Mouse (Mus musculus) common myeloid progenitor, adult 5-6 weeks (primary cell): ENCODE data around the gene Gm49027. TPM values are rescaled to one million over a fixed set of nuclear protein-coding genes. Genes with fewer than 3 reads are reported as not detected.

Experiments used
- ATAC-seq: replicated peaks from 2 replicates; pipeline ENCODE4 v1.8.0; 2016; ENCODE audit warnings: low read depth, mild to moderate bottlenecking, moderate TSS enrichment, inconsistent platforms; ENCODE audit not compliant: poor library complexity, severe bottlenecking
- total RNA-seq: library from RNA; stranded (forward); fragments of 200-1000, 187-1606 nt; gene quantifications from 2 replicates; pipeline ENCODE4 v1.2.3, GENCODE M21; 2017

Gm49027 gene
- total RNA-seq, 1 experiment from 2014 or later, result not detected

DNA sequence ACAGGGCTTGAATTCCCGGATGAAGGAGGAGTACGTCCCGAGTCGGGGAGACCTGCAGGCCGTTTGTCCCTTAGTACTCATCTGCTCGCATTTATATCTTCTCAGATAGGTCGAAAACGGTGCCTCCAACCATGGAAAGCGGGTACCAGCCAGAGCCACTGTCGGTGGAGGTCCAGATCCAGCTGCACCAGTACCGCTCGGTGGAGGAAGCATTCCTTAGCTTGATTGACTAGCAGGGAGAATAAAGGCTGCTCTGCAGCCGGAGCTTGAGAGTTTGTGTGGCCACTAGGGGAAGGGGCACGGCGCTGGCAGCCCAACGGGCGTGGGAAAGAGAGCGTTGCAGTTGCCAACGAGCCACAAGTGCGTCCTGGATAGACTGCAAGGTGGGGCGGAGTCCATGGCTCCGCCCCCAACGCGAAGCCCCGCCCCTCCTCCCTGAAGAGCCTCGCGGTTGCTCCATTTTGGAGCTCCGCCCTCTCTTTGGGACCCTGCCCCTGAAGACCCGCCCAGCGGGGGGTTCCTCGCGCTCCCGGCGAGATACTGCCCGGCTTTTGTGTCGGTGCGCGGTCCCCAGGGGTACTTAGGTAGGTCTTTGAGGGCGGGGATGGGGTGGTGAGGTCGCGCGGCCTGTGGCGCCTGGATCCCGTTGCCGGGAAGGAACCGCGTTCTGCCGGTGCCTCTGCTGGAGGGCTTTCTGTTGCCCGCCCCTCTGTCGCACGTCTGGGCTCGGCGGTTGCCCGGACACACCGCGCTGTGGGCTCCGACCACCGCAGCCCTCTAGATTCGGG is 17.2 kb downstream of the Gm49027 start:
- ATAC-seq, result peak; percentile 85

DNA sequence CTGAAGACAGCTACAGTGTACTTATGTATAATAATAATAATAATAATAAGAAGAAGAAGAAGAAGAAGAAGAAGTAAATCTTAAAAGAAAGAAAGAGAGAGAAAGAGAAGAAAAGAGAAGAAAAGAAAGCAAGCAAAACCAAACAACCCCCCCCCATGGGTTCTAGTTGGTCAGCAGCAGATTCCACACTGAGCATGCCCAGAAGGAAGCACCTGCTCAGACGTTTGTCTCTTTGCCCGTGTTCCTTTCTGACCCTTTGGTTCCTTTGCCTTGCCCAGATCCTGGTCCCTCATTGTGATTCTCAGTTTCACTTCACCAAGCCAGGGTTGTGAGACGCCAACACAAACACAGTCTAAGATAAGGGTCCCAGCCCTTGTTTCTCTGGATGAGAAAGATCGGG is 23.3 kb downstream of the Gm49027 start:
- ATAC-seq, result no peak

DNA sequence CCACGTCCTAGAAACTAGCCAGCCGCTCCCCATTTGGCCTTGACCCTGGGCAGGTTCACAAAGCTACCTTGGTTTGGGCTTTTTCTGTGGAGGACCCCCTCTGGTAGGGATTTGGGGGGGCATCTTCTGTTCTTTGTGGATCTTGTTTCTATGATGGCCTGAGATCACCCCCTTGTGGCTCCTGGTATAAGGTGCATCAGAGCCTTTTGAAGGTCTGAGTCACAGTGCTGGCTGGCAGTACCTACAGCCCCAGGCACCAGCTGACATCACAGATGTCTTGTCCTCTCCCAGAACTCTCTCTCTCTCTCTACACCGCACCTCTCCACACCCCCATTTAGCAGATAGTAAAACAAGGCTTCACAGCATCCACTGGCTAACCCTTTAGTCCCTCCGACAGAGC is 25.6 kb downstream of the Gm49027 start:
- peak; percentile 57; the same call in 1 of the 2 replicates for ATAC-seq

DNA sequence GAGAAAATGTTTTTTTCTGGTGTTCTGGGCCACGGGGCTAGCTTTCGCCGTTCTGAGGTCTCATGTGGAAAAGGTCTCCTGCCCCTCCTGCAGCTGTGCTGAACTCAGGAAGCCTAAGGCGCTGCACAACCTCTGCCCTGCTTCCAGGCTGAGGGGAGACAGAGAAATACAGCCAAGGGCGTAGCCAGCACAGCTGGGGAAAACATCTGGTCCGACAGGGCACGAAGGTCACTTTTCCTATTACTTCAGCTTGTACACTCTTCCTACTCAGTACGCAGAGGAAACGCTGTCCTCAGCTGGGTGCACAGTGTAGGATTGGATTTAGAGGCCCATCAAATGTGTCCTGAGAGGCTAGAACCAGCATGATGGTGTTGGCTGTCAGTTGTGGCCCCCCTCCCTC is 35.4 kb downstream of the Gm49027 start:
- ATAC-seq, result no peak

GRCm38 (mm10) chr5:123489112-123489785 is 36.0 kb downstream of the Gm49027 start, which contains the start of the genes Lrrc43 and Il31:
Gene Lrrc43, plus strand, starts transcription at chr5:123489305.
Gene Il31, minus strand, starts transcription at chr5:123489489.
- 0 out of 2 replicates have a peak, but pooled peaks have one; percentile 24 for ATAC-seq

GRCm38 (mm10) chr5:123487659-123488395 is 37.5 kb downstream of the Gm49027 start:
- ATAC-seq, result peak; percentile 39; the same call in 1 of the 2 replicates

DNA sequence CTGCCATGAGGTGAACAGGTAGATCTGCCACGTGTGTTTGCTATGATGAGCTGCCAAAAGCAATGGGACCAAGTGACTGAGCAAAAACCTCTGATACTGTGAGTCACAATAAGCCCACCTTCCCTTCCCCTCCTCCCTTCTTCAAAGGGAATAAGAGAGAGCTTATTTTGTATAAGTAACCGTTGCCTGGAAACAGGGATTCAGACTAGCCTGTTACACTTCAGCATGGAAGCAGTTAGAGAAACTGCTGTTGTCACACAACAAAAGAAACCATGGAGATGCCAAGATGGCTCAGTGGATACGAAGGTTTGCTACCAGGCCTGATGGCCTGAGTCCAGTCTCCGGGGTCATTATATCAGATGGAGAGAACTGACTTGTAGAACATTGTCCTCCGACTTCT is 51.5 kb downstream of the Gm49027 start:
- ATAC-seq, result no peak

DNA sequence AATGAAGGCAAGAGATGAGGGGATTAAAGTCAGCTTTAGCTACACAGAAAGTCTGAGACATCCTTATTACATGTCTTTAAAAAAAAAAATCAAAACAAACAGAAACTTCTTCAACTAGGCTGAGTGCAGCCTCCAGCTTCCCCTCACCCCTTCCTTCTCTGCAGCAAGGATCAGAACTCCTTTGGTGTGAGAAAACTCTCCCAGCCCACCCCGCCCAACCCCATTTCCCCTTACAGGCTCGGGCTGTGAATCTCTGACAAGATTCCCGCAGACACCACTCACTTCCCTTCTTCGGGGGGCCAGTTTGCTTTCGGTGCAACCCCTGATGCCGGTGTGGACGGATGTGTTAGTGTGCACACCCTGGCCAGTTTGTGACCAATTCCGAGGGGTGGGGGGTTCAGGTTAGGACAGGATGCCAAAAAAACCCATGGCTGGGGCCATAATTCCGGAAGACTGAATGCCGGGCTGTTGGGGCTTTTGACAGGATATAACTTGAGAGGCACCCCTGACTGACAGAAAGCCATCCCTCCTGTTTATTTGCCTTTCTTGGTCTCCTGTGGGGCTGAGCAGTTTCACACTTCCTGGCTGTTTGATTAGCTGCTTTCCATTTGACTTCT is 54.4 kb downstream of the Gm49027 start:
- peak; percentile 62 for ATAC-seq

DNA sequence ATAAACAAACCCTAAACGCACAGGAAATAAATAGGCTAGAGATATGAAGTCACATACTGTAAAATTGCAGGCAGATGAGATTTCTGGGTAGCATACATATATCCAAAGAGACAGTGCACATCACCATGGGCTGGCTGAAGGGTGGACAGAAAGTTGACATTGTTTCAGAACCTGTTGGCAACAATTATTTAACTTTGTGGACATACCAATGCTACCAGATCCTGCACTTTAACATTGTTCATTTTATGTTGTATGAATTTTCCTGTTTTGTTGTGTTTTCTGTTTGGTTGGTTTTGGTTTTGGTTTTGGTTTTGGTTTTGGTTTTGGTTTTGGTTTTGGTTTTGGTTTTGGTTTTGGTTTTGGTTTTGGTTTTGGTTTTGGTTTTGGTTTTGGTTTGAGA is 60.6 kb downstream of the Gm49027 start:
- ATAC-seq, result no peak

Other genes starting within 250 kb of the Gm49027 start
- 18.9 and 19.4 TPM in 2 replicates for gene Bcl7a, start 181.7 kb downstream of the Gm49027 start, total RNA-seq
- gene Mlxip, start 130.7 kb downstream of the Gm49027 start, total RNA-seq, result 9.1 and 13.9 TPM in 2 replicates
- not detected in 2 replicates for gene Lrrc43, start 36.2 kb downstream of the Gm49027 start, total RNA-seq
- not detected in 2 replicates for gene Il31, start 36.0 kb downstream of the Gm49027 start, total RNA-seq
- gene B3gnt4, start 15.0 kb downstream of the Gm49027 start, total RNA-seq, result 0.14 TPM in 1 of 2 replicates, not detected in the other
- 38.3 and 60.5 TPM in 2 replicates for gene Diablo, start 1.3 kb downstream of the Gm49027 start, total RNA-seq
- 20.5 and 22.8 TPM in 2 replicates for gene Vps33a, start 47.5 kb upstream of the Gm49027 start, total RNA-seq
- 80.8 and 105 TPM in 2 replicates for gene Clip1, start 159.1 kb upstream of the Gm49027 start, total RNA-seq
- gene Zcchc8, start 195.6 kb upstream of the Gm49027 start, total RNA-seq, result 79.9 and 124 TPM in 2 replicates
- gene Rsrc2, start 223.9 kb upstream of the Gm49027 start, total RNA-seq, result 308 and 310 TPM in 2 replicates
- 44.2 and 59.1 TPM in 2 replicates for gene Kntc1, start 224.2 kb upstream of the Gm49027 start, total RNA-seq